8 mouse cellular contexts compared by ENCODE assay signal in the genomic region with DNA sequence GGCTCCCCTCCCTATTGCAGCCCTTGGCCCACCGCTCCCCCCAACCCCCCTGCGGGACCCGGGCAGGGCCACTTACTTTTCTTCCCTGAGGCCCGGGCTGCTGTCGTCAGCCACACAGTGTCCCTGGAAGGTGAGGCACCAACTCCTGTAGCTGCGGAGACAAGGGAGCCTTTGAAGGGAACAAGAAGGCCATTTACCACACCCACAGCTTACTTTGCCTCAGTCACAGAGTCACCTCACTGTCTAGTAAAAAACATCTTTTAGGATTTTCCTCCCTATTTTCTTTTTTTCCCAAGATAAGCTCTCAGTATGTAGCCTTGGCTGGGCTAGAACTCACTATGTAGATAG. TPM values are rescaled to one million over a fixed set of nuclear protein-coding genes. Genes with fewer than 3 reads are reported as not detected.
DNase-seq lines count a peak whose midpoint lies in the region; ATAC-seq and TF ChIP-seq lines count a peak whose summit lies in the region.

No protein-coding gene starts in this region.

- H3K4me3 ChIP-seq in heart, embryonic 14.5 days (ENCODE audit: control insufficient read depth in 1 of 2, insufficient read depth in 1 of 2, low read depth in 1 of 2, low read length in 2 of 2), result peak overlapping the region; percentile 60 to 66
- peak overlapping the region; percentile 80 for H3K4me3 ChIP-seq in G1E (ENCODE audit: low read depth, low read length)
- peak overlapping the region; percentile 64 for H3K4me3 ChIP-seq in forebrain, embryonic 15.5 days
- peak overlapping the region; percentile 52 for H3K4me3 ChIP-seq in liver, postnatal 0 days (ENCODE audit: low read depth, low read length)

- H3K36me3 ChIP-seq in heart, embryonic 14.5 days (ENCODE audit: control insufficient read depth, insufficient read depth, low read length), result no peaks in the 10 kb centered on the region
- peaks cover 15% of the 10 kb centered on the region for H3K36me3 ChIP-seq in G1E (replicated peaks)
- no peaks in the 10 kb centered on the region for H3K36me3 ChIP-seq in forebrain, embryonic 15.5 days
- no peaks in the 10 kb centered on the region for H3K36me3 ChIP-seq in liver, postnatal 0 days (replicated peaks; ENCODE audit: insufficient read depth, low read length)

- no peak for TF ChIP-seq EP300 in liver, postnatal 0 days (IDR thresholded peaks at IDR 0.05; ENCODE audit: low read depth)

- 5% methylated on average over 6 of the region's 6 CpGs for WGBS in heart, embryonic 14.5 days
- 8% methylated on average over 6 of the region's 6 CpGs for WGBS in forebrain, embryonic 15.5 days
- 9% methylated on average over 6 of the region's 6 CpGs for WGBS in liver, postnatal 0 days (ENCODE audit: insufficient replicate concordance)

- H3K9ac ChIP-seq in heart, embryonic 14.5 days (ENCODE audit: low read length), result peak overlapping the region; percentile 87
- H3K9ac ChIP-seq in forebrain, embryonic 15.5 days (replicated peaks), result peak overlapping the region; percentile 87
- H3K9ac ChIP-seq in liver, postnatal 0 days (replicated peaks), result peak overlapping the region; percentile 72

- TF ChIP-seq CTCF in G1E (IDR thresholded peaks at IDR 0.05; ENCODE audit: low read depth, low read length), result no peak
- no peak for TF ChIP-seq CTCF in liver, postnatal 0 days (IDR thresholded peaks at IDR 0.05; ENCODE audit: low read depth)

- peak overlapping the region; percentile 96 for H3K4me2 ChIP-seq in heart, embryonic 14.5 days (ENCODE audit: low read length)
- peak overlapping the region; percentile 99 for H3K4me2 ChIP-seq in forebrain, embryonic 15.5 days (replicated peaks)
- peak overlapping the region; percentile 89 for H3K4me2 ChIP-seq in liver, postnatal 0 days (ENCODE audit: low read depth, low read length)

- DNase-seq in heart, adult 9 months (ENCODE audit: low spot score in 2 of 2), result no peak
- no peak for DNase-seq in G1E (ENCODE audit: low spot score)
- no peak for DNase-seq in liver, postnatal 0 days
- DNase-seq in right cerebral cortex, postnatal 14 days, result no peak
- no peak for DNase-seq in urinary bladder, postnatal 14 days (ENCODE audit: low spot score)
- no peak for DNase-seq in frontal cortex, adult 2 months (ENCODE audit: extremely low spot score in 1 of 2, low spot score in 1 of 2)

- no peaks in the 10 kb centered on the region for H3K9me3 ChIP-seq in heart, embryonic 14.5 days (ENCODE audit: control insufficient read depth, low read length)
- no peaks in the 10 kb centered on the region for H3K9me3 ChIP-seq in G1E (replicated peaks)
- H3K9me3 ChIP-seq in forebrain, embryonic 15.5 days, result no peaks in the 10 kb centered on the region
- no peaks in the 10 kb centered on the region for H3K9me3 ChIP-seq in liver, postnatal 0 days (ENCODE audit: low read length)

- H3K4me1 ChIP-seq in heart, embryonic 14.5 days (ENCODE audit: control insufficient read depth in 2 of 2, insufficient read depth in 2 of 2, low read length in 2 of 2), result peaks cover 8 to 18% of the 10 kb centered on the region in 2 experiments; a peak in 3 of 4 replicates
- H3K4me1 ChIP-seq in G1E (ENCODE audit: insufficient read depth, low read depth, low read length), result peaks cover 67% of the 10 kb centered on the region
- H3K4me1 ChIP-seq in forebrain, embryonic 15.5 days, result peaks cover 17% of the 10 kb centered on the region
- peaks cover 37% of the 10 kb centered on the region for H3K4me1 ChIP-seq in liver, postnatal 0 days (ENCODE audit: insufficient read depth)

- ATAC-seq in heart, embryonic 14.5 days (ENCODE audit: insufficient number of reproducible peaks, insufficient read depth, low FRiP score, low read depth), result no peak
- no peak for ATAC-seq in G1E (ENCODE audit: extremely low read depth, insufficient number of reproducible peaks, low FRiP score, poor library complexity, severe bottlenecking)
- ATAC-seq in forebrain, embryonic 15.5 days (replicated peaks), result no peak
- no peak for ATAC-seq in liver, postnatal 0 days

- peak overlapping the region; percentile 92 for H3K27ac ChIP-seq in heart, embryonic 14.5 days (replicated peaks in 1 of 2; ENCODE audit: control insufficient read depth in 1 of 2, insufficient read depth in 1 of 2, low read depth in 2 of 2, low read length in 2 of 2)
- H3K27ac ChIP-seq in forebrain, embryonic 15.5 days (replicated peaks), result peak overlapping the region; percentile 97
- peak overlapping the region; percentile 98 for H3K27ac ChIP-seq in liver, postnatal 0 days (ENCODE audit: low read depth)

- peaks cover 3% of the 10 kb centered on the region; the same call in 1 of the 2 replicates for H3K27me3 ChIP-seq in heart, embryonic 14.5 days (ENCODE audit: control insufficient read depth, insufficient read depth, low read length)
- no peaks in the 10 kb centered on the region; the same call in 1 of the 2 replicates for H3K27me3 ChIP-seq in G1E (ENCODE audit: insufficient read depth, low read length)
- 0 out of 2 replicates have a peak, but pooled peaks cover 4% of the 10 kb centered on the region for H3K27me3 ChIP-seq in forebrain, embryonic 15.5 days
- no peaks in the 10 kb centered on the region for H3K27me3 ChIP-seq in liver, postnatal 0 days (ENCODE audit: insufficient read depth, low read length)

RNA-seq across cellular contexts. Expression of a gene that starts 11.1 kb away (rescaled TPM):
- 0.39 and 0.68 TPM in 2 replicates for polyA plus RNA-seq in heart, embryonic 14.5 days (2014; fragmentation: Nextera tagmentation; extraction: Ambion mirVana)
- total RNA-seq in G1E (2014; fragmentation: Nextera tagmentation), result 9.1 and 16.4 TPM in 2 replicates
- total RNA-seq in G1E (2017), result 3.2 and 5.5 TPM in 2 replicates
- polyA plus RNA-seq in G1E (2012), result 1.1 and 1.5 TPM in 2 replicates
- polyA plus RNA-seq in forebrain, embryonic 15.5 days (2015; fragmentation: Nextera tagmentation; extraction: Ambion mirVana), result 0.87 and 1.2 TPM in 2 replicates
- polyA plus RNA-seq in liver, postnatal 0 days (2015; fragmentation: Nextera tagmentation; extraction: Ambion mirVana), result 1.7 and 1.9 TPM in 2 replicates
- polyA plus RNA-seq in frontal cortex, adult 2 months (2012; rRNA removed), result 2.6 and 2.9 TPM in 2 replicates

RNA-seq across cellular contexts. Expression of a gene that starts 16.6 kb away (rescaled TPM):
- not detected in 2 replicates for polyA plus RNA-seq in heart, embryonic 14.5 days (2014; fragmentation: Nextera tagmentation; extraction: Ambion mirVana)
- total RNA-seq in G1E (2014; fragmentation: Nextera tagmentation), result not detected in 2 replicates
- total RNA-seq in G1E (2017), result not detected in 2 replicates
- not detected in 2 replicates for polyA plus RNA-seq in G1E (2012)
- not detected in 2 replicates for polyA plus RNA-seq in forebrain, embryonic 15.5 days (2015; fragmentation: Nextera tagmentation; extraction: Ambion mirVana)
- not detected in 2 replicates for polyA plus RNA-seq in liver, postnatal 0 days (2015; fragmentation: Nextera tagmentation; extraction: Ambion mirVana)
- polyA plus RNA-seq in frontal cortex, adult 2 months (2012; rRNA removed), result 0.06 TPM in 1 of 2 replicates, not detected in the other

RNA-seq across cellular contexts. Expression of a gene that starts 28.8 kb away (rescaled TPM):
- 72.5 and 84.8 TPM in 2 replicates for polyA plus RNA-seq in heart, embryonic 14.5 days (2014; fragmentation: Nextera tagmentation; extraction: Ambion mirVana)
- total RNA-seq in G1E (2014; fragmentation: Nextera tagmentation), result 168 and 200 TPM in 2 replicates
- 73.5 and 99.8 TPM in 2 replicates for total RNA-seq in G1E (2017)
- polyA plus RNA-seq in G1E (2012), result 246 and 281 TPM in 2 replicates
- polyA plus RNA-seq in forebrain, embryonic 15.5 days (2015; fragmentation: Nextera tagmentation; extraction: Ambion mirVana), result 664 and 720 TPM in 2 replicates
- polyA plus RNA-seq in liver, postnatal 0 days (2015; fragmentation: Nextera tagmentation; extraction: Ambion mirVana), result 56.7 and 66.8 TPM in 2 replicates
- polyA plus RNA-seq in frontal cortex, adult 2 months (2012; rRNA removed), result 528 and 551 TPM in 2 replicates

RNA-seq across cellular contexts. Expression of a gene that starts 31.3 kb away (rescaled TPM):
- polyA plus RNA-seq in heart, embryonic 14.5 days (2014; fragmentation: Nextera tagmentation; extraction: Ambion mirVana), result 16.8 and 17.4 TPM in 2 replicates
- 18.4 and 25.6 TPM in 2 replicates for total RNA-seq in G1E (2014; fragmentation: Nextera tagmentation)
- total RNA-seq in G1E (2017), result 5.1 and 7.1 TPM in 2 replicates
- 23.7 and 25.2 TPM in 2 replicates for polyA plus RNA-seq in G1E (2012)
- 26.6 and 27.6 TPM in 2 replicates for polyA plus RNA-seq in forebrain, embryonic 15.5 days (2015; fragmentation: Nextera tagmentation; extraction: Ambion mirVana)
- 4.8 and 4.9 TPM in 2 replicates for polyA plus RNA-seq in liver, postnatal 0 days (2015; fragmentation: Nextera tagmentation; extraction: Ambion mirVana)
- polyA plus RNA-seq in frontal cortex, adult 2 months (2012; rRNA removed), result 10.5 and 10.6 TPM in 2 replicates
